30 mouse cellular contexts compared by ENCODE assay signal in the genomic region with DNA sequence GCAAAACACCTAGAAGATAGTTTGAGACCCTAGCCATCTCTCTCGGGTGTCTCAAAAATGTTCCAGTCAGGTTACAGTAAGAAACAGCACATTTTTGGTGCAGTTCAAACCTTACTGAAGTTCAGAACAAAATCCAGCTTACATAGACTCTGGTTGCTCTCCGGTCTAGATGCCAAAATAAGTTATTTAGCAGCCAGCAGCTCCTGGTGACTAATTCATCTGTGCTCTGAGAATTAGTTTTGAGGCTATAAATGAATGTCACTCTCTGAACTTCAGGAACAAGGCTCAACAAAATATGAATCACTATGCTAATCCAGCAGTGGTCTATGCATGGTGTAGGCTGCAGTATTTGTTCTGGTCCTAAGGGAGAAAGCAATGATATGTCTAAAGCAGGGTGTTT.
A peak's percentile ranks its signal among the peaks of the same experiment; 100 is the strongest.
DNase-seq lines count a peak whose midpoint lies in the region; ATAC-seq lines count a peak whose summit lies in the region.
"Had no signal": no experiment of that assay in that cellular context is flagged by ENCODE, and none has a peak within 500 bp of the region (broad histone marks: within the 10 kb centered on the region; RNA-seq: fewer than 3 reads in every experiment).

No protein-coding gene starts in this region.

- no peaks in the 10 kb centered on the region for H3K27me3 ChIP-seq in heart, embryonic 12.5 days (replicated peaks)
- H3K27me3 ChIP-seq in kidney, embryonic 16.5 days (ENCODE audit: insufficient read depth, low read length) = no peaks in the 10 kb centered on the region
- H3K27me3 ChIP-seq: forebrain, embryonic 12.5 days; hindbrain, embryonic 12.5 days; limb, embryonic 12.5 days had no signal

- peak overlapping the region; percentile 40; the same call in 1 of the 2 replicates for H3K27ac ChIP-seq in heart, embryonic 12.5 days (ENCODE audit: poor library complexity, severe bottlenecking)
- H3K27ac ChIP-seq in kidney, embryonic 16.5 days (ENCODE audit: low read length) = no peak overlapping the region
- H3K27ac ChIP-seq: forebrain, embryonic 12.5 days; hindbrain, embryonic 12.5 days; hindbrain, postnatal 0 days; layer of hippocampus, adult 2 months; left cerebral cortex, adult 2 months; limb, embryonic 12.5 days; stomach, postnatal 0 days had no signal

- H3K4me2 ChIP-seq in heart, embryonic 12.5 days = no peak overlapping the region
- H3K4me2 ChIP-seq in kidney, embryonic 16.5 days (replicated peaks; ENCODE audit: low read depth, low read length) = no peak overlapping the region
- H3K4me2 ChIP-seq: forebrain, embryonic 12.5 days; hindbrain, embryonic 12.5 days; limb, embryonic 12.5 days; liver, embryonic 11.5 days; midbrain, embryonic 11.5 days had no signal

- ATAC-seq in heart, embryonic 12.5 days (ENCODE audit: insufficient number of reproducible peaks, low FRiP score) = no peak
- no peak for ATAC-seq in kidney, embryonic 16.5 days (ENCODE audit: low FRiP score, low TSS enrichment)
- no peak for ATAC-seq in inflammation-experienced regulatory T-cells, adult 6 months
- ATAC-seq: hindbrain, postnatal 0 days; intestine, embryonic 16.5 days; midbrain, embryonic 16.5 days had no signal

- peak; percentile 27 for DNase-seq in adrenal gland, adult 2 months
- no peak for DNase-seq in adrenal gland, postnatal 36 days
- DNase-seq in heart, postnatal 10 days = no peak
- DNase-seq in kidney, adult 9 months = peak; percentile 75
- DNase-seq in spleen, postnatal 36 days (ENCODE audit: low spot score in 2 of 2) = no peak
- DNase-seq: adrenal gland, postnatal 14 days; cerebellum, adult 2 months; cerebellum, postnatal 14 days; gastrocnemius, postnatal 10 days; lung, postnatal 36 days; right cerebral cortex, postnatal 25 days; spleen, adult 18-20 months; thymus, adult 18-20 months; thymus, postnatal 25 days had no signal

- H3K4me1 ChIP-seq in heart, embryonic 12.5 days (replicated peaks) = peaks cover 11% of the 10 kb centered on the region
- peaks cover 3% of the 10 kb centered on the region; the same call in 1 of the 2 replicates for H3K4me1 ChIP-seq in kidney, embryonic 16.5 days (ENCODE audit: insufficient read depth, low read length)
- H3K4me1 ChIP-seq: forebrain, embryonic 12.5 days; hindbrain, embryonic 12.5 days; limb, embryonic 12.5 days had no signal

- H3K4me3 ChIP-seq in heart, embryonic 12.5 days = no peak overlapping the region
- no peak overlapping the region for H3K4me3 ChIP-seq in kidney, embryonic 16.5 days (ENCODE audit: low read length)
- H3K4me3 ChIP-seq: erythroblast, embryonic 14.5 days; forebrain, embryonic 12.5 days; hindbrain, embryonic 12.5 days; layer of hippocampus, adult 2 months; left cerebral cortex, adult 2 months; limb, embryonic 12.5 days had no signal

- no peaks in the 10 kb centered on the region; the same call in 1 of the 2 replicates for H3K9me3 ChIP-seq in heart, embryonic 12.5 days (replicated peaks)
- H3K9me3 ChIP-seq in kidney, embryonic 16.5 days (ENCODE audit: low read length) = no peaks in the 10 kb centered on the region
- H3K9me3 ChIP-seq: forebrain, embryonic 12.5 days; hindbrain, embryonic 12.5 days; limb, embryonic 12.5 days had no signal

- H3K9ac ChIP-seq in heart, embryonic 12.5 days = no peak overlapping the region
- no peak overlapping the region for H3K9ac ChIP-seq in kidney, embryonic 16.5 days (replicated peaks; ENCODE audit: low read length)
- H3K9ac ChIP-seq: forebrain, embryonic 12.5 days; hindbrain, embryonic 12.5 days; limb, embryonic 12.5 days had no signal

- WGBS in heart, embryonic 12.5 days = 68% methylated on average over 2 of the region's 2 CpGs
- WGBS in kidney, embryonic 16.5 days = 66% methylated on average over 2 of the region's 2 CpGs

- intact Hi-C loops in heart, postnatal 10 days (cut with DNase I) = no loop called here

- H3K36me3 ChIP-seq in heart, embryonic 12.5 days = no peaks in the 10 kb centered on the region
- no peaks in the 10 kb centered on the region for H3K36me3 ChIP-seq in kidney, embryonic 16.5 days (ENCODE audit: insufficient read depth, low read length)
- H3K36me3 ChIP-seq: forebrain, embryonic 12.5 days; G1E; hindbrain, embryonic 12.5 days; limb, embryonic 12.5 days had no signal

Comparison
In these comparisons a context has a peak if more than half of its experiments do, and no peak if none do; other contexts are left out.
1. DNase-seq: peak in adrenal gland, adult 2 months (single experiment) and kidney, adult 9 months (single experiment); none in adrenal gland, postnatal 36 days (0 of 2), heart, postnatal 10 days (0 of 2) and spleen, postnatal 36 days (0 of 2).